Mouse (Mus musculus) lung, adult 2 months (tissue): Measurements from ENCODE around the gene Gm9507. TPM values are rescaled to one million over a fixed set of nuclear protein-coding genes. Genes with fewer than 3 reads are reported as not detected.

ENCODE experiments used
- DNase-seq: peaks from one replicate; pipeline ENCODE4 v3.0.0; 2022
- H3K4me1 ChIP-seq: fragments of 200-500 bp; 2 replicates; pipeline ENCODE4 v1.6.1; 2011; ENCODE audit warnings: low read length; ENCODE audit not compliant: control insufficient read depth, insufficient read depth
- H3K4me3 ChIP-seq: fragments of 200-500 bp; replicated peaks from 2 replicates; pipeline ENCODE3; 2011; ENCODE audit warnings: low read depth, mild to moderate bottlenecking, control low read depth, low read length; ENCODE audit errors: extremely low read depth
- CTCF ChIP-seq: fragments of 200-500 bp; IDR thresholded peaks from 2 replicates; pipeline ENCODE4 v1.5.1; 2011; ENCODE audit warnings: mild to moderate bottlenecking, low read length, control low read depth; ENCODE audit not compliant: insufficient read depth
- POLR2A ChIP-seq: fragments of 200-500 bp; IDR thresholded peaks from 2 replicates; pipeline ENCODE4 v1.6.1; 2011; ENCODE audit warnings: low read depth, mild to moderate bottlenecking, control low read depth, low read length, borderline replicate concordance; ENCODE audit errors: extremely low read depth
- WGBS: fragments of 180-500 bp; shearing (Covaris S2); methylation state at CpG from one replicate; pipeline ENCODE4 v1.1.7; 2018; 5-methylcytosine and 5-hydroxymethylcytosine counted together
- polyA plus RNA-seq: library from polyadenylated mRNA; depleted of rRNA; stranded (reverse); fragments of >200 nt; gene quantifications from 2 replicates; pipeline ENCODE4 v1.2.3, GENCODE M21; 2012; rRNA removed

Gm9507 gene
- polyA plus RNA-seq: not detected in 2 replicates

GRCm38 (mm10) chr10:77811743-77812142, at the start of gene Gm9507:
Gene Gm9507, minus strand, starts transcription at chr10:77811843.
- DNase-seq: no peak
- 49% methylated on average over 5 of the region's 5 CpGs for WGBS
- no peak within 1 kb of the TSS for H3K4me3 ChIP-seq
- no peaks in the 10 kb centered on the region for H3K4me1 ChIP-seq
- TF ChIP-seq POLR2A (no peak), CTCF (no peak)

- TF ChIP-seq POLR2A: no peak
- TF ChIP-seq CTCF: no peak
- Histone ChIP-seq H3K4me1 (no peaks in the 10 kb centered on the region), H3K4me3 (no peak within 1 kb of the TSS)
- DNase-seq: no peak
- 49% methylated on average over 9 of the region's 9 CpGs for WGBS
Measured at GRCm38 (mm10) chr10:77852559-77852958, 40.9 kb upstream of the Gm9507 start, which contains the start of gene Gm10318. Gene Gm10318, plus strand, starts transcription at chr10:77852859.

- DNase-seq: no peak
- WGBS: 84% methylated on average over 2 of the region's 2 CpGs
- no peaks in the 10 kb centered on the region for H3K4me1 ChIP-seq
- no peak overlapping the region for H3K4me3 ChIP-seq
- TF ChIP-seq POLR2A (no peak), CTCF (no peak)
Measured at GRCm38 (mm10) chr10:77847538-77847937, 35.9 kb upstream of the Gm9507 start.

GRCm38 (mm10) chr10:77846961-77847360, 35.3 kb upstream of the Gm9507 start:
- Histone ChIP-seq H3K4me1 (no peaks in the 10 kb centered on the region), H3K4me3 (no peak overlapping the region)
- 18% methylated on average over 2 of the region's 2 CpGs for WGBS
- DNase-seq: no peak
- no peak for TF ChIP-seq POLR2A
- no peak for TF ChIP-seq CTCF

GRCm38 (mm10) chr10:77846503-77846902, 34.9 kb upstream of the Gm9507 start, which contains the start of gene Gm36176:
Gene Gm36176, plus strand, starts transcription at chr10:77846803.
- no peaks in the 10 kb centered on the region for H3K4me1 ChIP-seq
- WGBS: 74% methylated on average over 3 of the region's 3 CpGs
- no peak for TF ChIP-seq CTCF
- TF ChIP-seq POLR2A: no peak
- no peak for DNase-seq
- H3K4me3 ChIP-seq: no peak within 1 kb of the TSS

GRCm38 (mm10) chr10:77839006-77839405, 27.4 kb upstream of the Gm9507 start:
- TF ChIP-seq CTCF (no peak), POLR2A (no peak)
- no peak for DNase-seq
- WGBS: 67% methylated on average over 6 of the region's 6 CpGs
- H3K4me1 ChIP-seq: no peaks in the 10 kb centered on the region
- H3K4me3 ChIP-seq: no peak overlapping the region

GRCm38 (mm10) chr10:77835647-77836046, 24.0 kb upstream of the Gm9507 start, which contains the start of gene Krtap10-10:
Gene Krtap10-10, plus strand, starts transcription at chr10:77835947.
- Histone ChIP-seq H3K4me3 (no peak within 1 kb of the TSS), H3K4me1 (no peaks in the 10 kb centered on the region)
- WGBS: 57% methylated on average over 9 of the region's 9 CpGs
- DNase-seq: no peak
- no peak for TF ChIP-seq POLR2A
- TF ChIP-seq CTCF: no peak

- TF ChIP-seq CTCF: no peak
- no peak for TF ChIP-seq POLR2A
Measured at GRCm38 (mm10) chr10:77826951-77827350, 15.3 kb upstream of the Gm9507 start, which contains the start of gene Krtap10-4. Gene Krtap10-4, minus strand, starts transcription at chr10:77827095.

GRCm38 (mm10) chr10:77819203-77819602, 7.6 kb upstream of the Gm9507 start:
- Histone ChIP-seq H3K4me1 (no peaks in the 10 kb centered on the region), H3K4me3 (no peak overlapping the region)
- TF ChIP-seq POLR2A (no peak), CTCF (no peak)
- 47% methylated on average over 4 of the region's 4 CpGs for WGBS
- no peak for DNase-seq

More at GRCm38 (mm10) chr10:77826951-77827350, 15.3 kb upstream of the Gm9507 start, which contains the start of gene Krtap10-4:
- no peaks in the 10 kb centered on the region for H3K4me1 ChIP-seq
- H3K4me3 ChIP-seq: no peak within 1 kb of the TSS
- 36% methylated on average over 6 of the region's 6 CpGs for WGBS
- DNase-seq: no peak

- WGBS: 98% methylated on average over 4 of the region's 4 CpGs
- no peak for DNase-seq
- TF ChIP-seq POLR2A (no peak), CTCF (no peak)
- no peak overlapping the region for H3K4me3 ChIP-seq
- H3K4me1 ChIP-seq: no peaks in the 10 kb centered on the region
Measured at GRCm38 (mm10) chr10:77818523-77818922, 6.9 kb upstream of the Gm9507 start.

GRCm38 (mm10) chr10:77815514-77815913, 3.9 kb upstream of the Gm9507 start:
- no peak for TF ChIP-seq POLR2A
- TF ChIP-seq CTCF: peak; percentile 47
- Histone ChIP-seq H3K4me3 (no peak overlapping the region), H3K4me1 (no peaks in the 10 kb centered on the region)
- peak; percentile 17 for DNase-seq
- WGBS: 17% methylated on average over 5 of the region's 5 CpGs
